In genomic region chr10:86225480-86225879, GRCm38 (mm10) we compare ENCODE assay signal across 35 mouse cellular contexts.
"Had no signal": no experiment of that assay in that cellular context is flagged by ENCODE, and none has a peak within 500 bp of the region (broad histone marks: within the 10 kb centered on the region; RNA-seq: fewer than 3 reads in every experiment).

No protein-coding gene starts in this region.

- H3K4me2 ChIP-seq: heart, embryonic 11.5 days; heart, embryonic 12.5 days; heart, embryonic 13.5 days; heart, embryonic 15.5 days; hindbrain, embryonic 12.5 days; hindbrain, embryonic 13.5 days; hindbrain, embryonic 14.5 days; hindbrain, embryonic 15.5 days; intestine, embryonic 15.5 days; kidney, embryonic 15.5 days had no signal

- H3K36me3 ChIP-seq: heart, embryonic 12.5 days; heart, embryonic 13.5 days; heart, embryonic 15.5 days; hindbrain, embryonic 10.5 days; hindbrain, embryonic 12.5 days; hindbrain, embryonic 13.5 days; hindbrain, embryonic 15.5 days; intestine, embryonic 15.5 days; kidney, embryonic 15.5 days had no signal

- H3K9me3 ChIP-seq: heart, embryonic 12.5 days; heart, embryonic 13.5 days; heart, embryonic 15.5 days; hindbrain, embryonic 10.5 days; hindbrain, embryonic 12.5 days; hindbrain, embryonic 13.5 days; hindbrain, embryonic 15.5 days; intestine, embryonic 15.5 days; kidney, embryonic 15.5 days had no signal

- ATAC-seq: hindbrain, embryonic 16.5 days; hindbrain, postnatal 0 days; inflammation-experienced regulatory T-cells, adult 6 months; intestine, embryonic 15.5 days; intestine, embryonic 16.5 days; intestine, postnatal 0 days had no signal

- H3K4me3 ChIP-seq: heart, adult 2 months; heart, embryonic 12.5 days; heart, embryonic 13.5 days; heart, embryonic 15.5 days; hindbrain, embryonic 10.5 days; hindbrain, embryonic 12.5 days; hindbrain, embryonic 13.5 days; hindbrain, embryonic 15.5 days; intestine, embryonic 15.5 days; kidney, embryonic 15.5 days; layer of hippocampus, adult 2 months had no signal

- H3K27me3 ChIP-seq: heart, embryonic 13.5 days; heart, embryonic 15.5 days; hindbrain, embryonic 12.5 days; hindbrain, embryonic 13.5 days; hindbrain, embryonic 15.5 days; intestine, embryonic 15.5 days; kidney, embryonic 15.5 days had no signal

- H3K9ac ChIP-seq: heart, embryonic 12.5 days; heart, embryonic 13.5 days; heart, embryonic 15.5 days; hindbrain, embryonic 12.5 days; hindbrain, embryonic 13.5 days; hindbrain, embryonic 14.5 days; hindbrain, embryonic 15.5 days; intestine, embryonic 15.5 days; kidney, embryonic 15.5 days had no signal

- H3K27ac ChIP-seq: heart, adult 2 months; heart, embryonic 13.5 days; heart, embryonic 15.5 days; hindbrain, embryonic 10.5 days; hindbrain, embryonic 12.5 days; hindbrain, embryonic 13.5 days; hindbrain, embryonic 14.5 days; hindbrain, embryonic 15.5 days; hindbrain, postnatal 0 days; intestine, embryonic 15.5 days; kidney, embryonic 15.5 days; kidney, postnatal 0 days; layer of hippocampus, adult 2 months had no signal

- H3K4me1 ChIP-seq: heart, embryonic 12.5 days; heart, embryonic 13.5 days; heart, embryonic 15.5 days; hindbrain, embryonic 12.5 days; hindbrain, embryonic 15.5 days; intestine, embryonic 15.5 days; kidney, embryonic 15.5 days had no signal

- DNase-seq: heart, adult 2 months; heart, postnatal 10 days; heart, postnatal 14 days; heart, postnatal 36 days; heart, postnatal 4 days; kidney, adult 11 months; kidney, adult 18-20 months; kidney, adult 2 months; kidney, adult 8-10 months; kidney, adult 9 months; kidney, postnatal 10 days; kidney, postnatal 14 days; kidney, postnatal 25 days; kidney, postnatal 36 days; kidney, postnatal 4 days; layer of hippocampus, adult 9-11 months; layer of hippocampus, postnatal 36 days had no signal
